Mouse (Mus musculus): ENCODE measurements around the gene Gdpd2.
A peak's percentile ranks its signal among the peaks of the same experiment; 100 is the strongest.

Gdpd2 gene

GRCm38 (mm10) chrX:100729665-100730188 lies at the start of gene Gdpd2:
TSS of gene Gdpd2 (plus strand) at chrX:100729873.
- no peak for DNase-seq (ENCODE audit: low read depth, low spot score)

GRCm38 (mm10) chrX:100686527-100686926 lies 43.1 kb upstream of the Gdpd2 start:
- no peak for DNase-seq (ENCODE audit: low read depth, low spot score)

- no peak for DNase-seq (ENCODE audit: low read depth, low spot score)
Measured at GRCm38 (mm10) chrX:100687360-100688032, 42.2 kb upstream of the Gdpd2 start.

GRCm38 (mm10) chrX:100688033-100688370 lies 41.7 kb upstream of the Gdpd2 start:
- no peak for DNase-seq (ENCODE audit: low read depth, low spot score)

GRCm38 (mm10) chrX:100696776-100697175 lies 32.9 kb upstream of the Gdpd2 start:
- no peak for DNase-seq (ENCODE audit: low read depth, low spot score)

- DNase-seq (ENCODE audit: low read depth, low spot score) = no peak
Measured at GRCm38 (mm10) chrX:100708032-100708431, 21.6 kb upstream of the Gdpd2 start.

- DNase-seq (ENCODE audit: low read depth, low spot score) = no peak
Measured at GRCm38 (mm10) chrX:100716173-100716572, 13.5 kb upstream of the Gdpd2 start.

GRCm38 (mm10) chrX:100728947-100729346 lies 726 bp upstream of the Gdpd2 start:
- DNase-seq (ENCODE audit: low read depth, low spot score) = no peak

GRCm38 (mm10) chrX:100730266-100730665 lies 593 bp downstream of the Gdpd2 start:
- DNase-seq (ENCODE audit: low read depth, low spot score) = no peak

- no peak for DNase-seq (ENCODE audit: low read depth, low spot score)
Measured at GRCm38 (mm10) chrX:100734359-100734758, 4.7 kb downstream of the Gdpd2 start.

GRCm38 (mm10) chrX:100738918-100739317 lies 9.2 kb downstream of the Gdpd2 start:
- DNase-seq (ENCODE audit: low read depth, low spot score) = no peak

- no peak for DNase-seq (ENCODE audit: low read depth, low spot score)
Measured at GRCm38 (mm10) chrX:100739443-100739842, 9.8 kb downstream of the Gdpd2 start.

GRCm38 (mm10) chrX:100740785-100741184 lies 11.1 kb downstream of the Gdpd2 start:
- no peak for DNase-seq (ENCODE audit: low read depth, low spot score)

- no peak for DNase-seq (ENCODE audit: low read depth, low spot score)
Measured at GRCm38 (mm10) chrX:100741940-100742339, 12.3 kb downstream of the Gdpd2 start.

GRCm38 (mm10) chrX:100765855-100766254 lies 36.2 kb downstream of the Gdpd2 start:
- no peak for DNase-seq (ENCODE audit: low read depth, low spot score)

- DNase-seq (ENCODE audit: low read depth, low spot score) = peak; percentile 75
Measured at GRCm38 (mm10) chrX:100767181-100767884, 37.7 kb downstream of the Gdpd2 start, which contains the start of gene Dlg3. TSS of gene Dlg3 (plus strand) at chrX:100767722.

GRCm38 (mm10) chrX:100767885-100768626 lies 38.4 kb downstream of the Gdpd2 start:
- DNase-seq (ENCODE audit: low read depth, low spot score) = no peak

- DNase-seq (ENCODE audit: low read depth, low spot score) = no peak
Measured at GRCm38 (mm10) chrX:100769281-100769680, 39.6 kb downstream of the Gdpd2 start.

GRCm38 (mm10) chrX:100774341-100774811 lies 44.7 kb downstream of the Gdpd2 start:
- no peak for DNase-seq (ENCODE audit: low read depth, low spot score)

- no peak for DNase-seq (ENCODE audit: low read depth, low spot score)
Measured at GRCm38 (mm10) chrX:100775405-100775804, 45.7 kb downstream of the Gdpd2 start.

- no peak for DNase-seq (ENCODE audit: low read depth, low spot score)
Measured at GRCm38 (mm10) chrX:100776494-100776893, 46.8 kb downstream of the Gdpd2 start.

GRCm38 (mm10) chrX:100776985-100777654 lies 47.4 kb downstream of the Gdpd2 start:
- no peak for DNase-seq (ENCODE audit: low read depth, low spot score)
